Comparison of ENCODE assay signal across 8 mouse cellular contexts in the genomic region with DNA sequence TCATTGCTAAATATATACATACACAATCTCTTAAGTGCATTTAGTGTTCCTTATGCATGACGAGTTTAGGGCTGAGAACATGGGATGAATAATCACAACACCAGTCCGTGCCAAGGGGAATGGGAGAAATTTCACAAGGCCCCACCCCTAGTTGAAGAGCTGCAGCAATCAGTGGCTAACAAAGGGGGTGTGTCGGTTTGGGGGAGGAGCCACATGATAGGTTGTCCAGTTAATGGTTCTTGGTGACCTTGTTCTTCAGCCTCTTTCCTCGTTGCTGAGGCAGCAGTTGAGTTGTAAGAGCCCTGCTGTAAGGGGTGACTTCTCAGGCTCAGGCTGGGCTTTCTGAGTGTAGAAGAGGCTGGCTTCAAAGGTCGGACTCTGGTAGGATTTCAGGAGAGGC. TPM values are rescaled to one million over a fixed set of nuclear protein-coding genes. Genes with fewer than 3 reads are reported as not detected.
DNase-seq lines count a peak whose midpoint lies in the region; ATAC-seq lines count a peak whose summit lies in the region.

No protein-coding gene starts in this region.

- no peak overlapping the region for H3K27ac ChIP-seq in kidney, embryonic 14.5 days (ENCODE audit: low read depth, low read length)
- H3K27ac ChIP-seq in heart, embryonic 15.5 days = peak overlapping the region; percentile 91
- H3K27ac ChIP-seq in midbrain, embryonic 15.5 days = no peak overlapping the region

- no peak overlapping the region for H3K4me2 ChIP-seq in kidney, embryonic 14.5 days (replicated peaks; ENCODE audit: low read depth, low read length)
- H3K4me2 ChIP-seq in heart, embryonic 15.5 days = peak overlapping the region; percentile 86
- peak overlapping the region; percentile 79; the same call in 1 of the 2 replicates for H3K4me2 ChIP-seq in midbrain, embryonic 15.5 days

- H3K4me3 ChIP-seq in kidney, embryonic 14.5 days (ENCODE audit: low read length) = no peak overlapping the region
- peak overlapping the region; percentile 92 for H3K4me3 ChIP-seq in heart, embryonic 15.5 days
- no peak overlapping the region; the same call in 1 of the 2 replicates for H3K4me3 ChIP-seq in midbrain, embryonic 15.5 days

- no peaks in the 10 kb centered on the region for H3K9me3 ChIP-seq in kidney, embryonic 14.5 days (ENCODE audit: control insufficient read depth, low read length)
- H3K9me3 ChIP-seq in heart, embryonic 15.5 days (replicated peaks) = no peaks in the 10 kb centered on the region
- no peaks in the 10 kb centered on the region for H3K9me3 ChIP-seq in midbrain, embryonic 15.5 days

- H3K36me3 ChIP-seq in kidney, embryonic 14.5 days (ENCODE audit: control insufficient read depth, insufficient read depth, low read length) = peaks cover 21% of the 10 kb centered on the region
- H3K36me3 ChIP-seq in heart, embryonic 15.5 days = peaks cover 17% of the 10 kb centered on the region
- H3K36me3 ChIP-seq in midbrain, embryonic 15.5 days (replicated peaks) = 0 out of 2 replicates have a peak, but pooled peaks cover 3% of the 10 kb centered on the region

- peak; percentile 95 for DNase-seq in kidney, adult 11 months
- peak; percentile 85 for DNase-seq in adipocyte (ENCODE audit: low spot score)
- DNase-seq in kidney, postnatal 25 days = peak; percentile 93 to 95
- DNase-seq in layer of hippocampus, adult 18-20 months (ENCODE audit: low spot score in 2 of 2) = no peak

- no peak for ATAC-seq in kidney, embryonic 14.5 days (ENCODE audit: low FRiP score, low TSS enrichment)
- no peak for ATAC-seq in heart, embryonic 15.5 days (replicated peaks; ENCODE audit: insufficient number of reproducible peaks, insufficient read depth, low FRiP score, low read depth)
- ATAC-seq in midbrain, embryonic 15.5 days (replicated peaks) = no peak
- ATAC-seq in frontal cortex, adult (ENCODE audit: low TSS enrichment) = no peak

- WGBS in kidney, embryonic 14.5 days = 30% methylated on average over 5 of the region's 5 CpGs
- WGBS in heart, embryonic 15.5 days = 27% methylated on average over 5 of the region's 5 CpGs
- WGBS in midbrain, embryonic 15.5 days = 49% methylated on average over 5 of the region's 5 CpGs

- peaks cover 17% of the 10 kb centered on the region for H3K4me1 ChIP-seq in kidney, embryonic 14.5 days (ENCODE audit: control insufficient read depth, insufficient read depth, low read length)
- peaks cover 40% of the 10 kb centered on the region for H3K4me1 ChIP-seq in heart, embryonic 15.5 days (replicated peaks)
- peaks cover 37% of the 10 kb centered on the region for H3K4me1 ChIP-seq in midbrain, embryonic 15.5 days

- no peaks in the 10 kb centered on the region for H3K27me3 ChIP-seq in kidney, embryonic 14.5 days (ENCODE audit: control insufficient read depth, insufficient read depth, low read length)
- no peaks in the 10 kb centered on the region for H3K27me3 ChIP-seq in heart, embryonic 15.5 days
- H3K27me3 ChIP-seq in midbrain, embryonic 15.5 days (replicated peaks) = no peaks in the 10 kb centered on the region

- no peak overlapping the region for H3K9ac ChIP-seq in kidney, embryonic 14.5 days (ENCODE audit: low read depth, low read length)
- no peak overlapping the region for H3K9ac ChIP-seq in heart, embryonic 15.5 days
- H3K9ac ChIP-seq in midbrain, embryonic 15.5 days = no peak overlapping the region; the same call in 1 of the 2 replicates

RNA-seq across cellular contexts. Expression of gene Sdhb, which starts 1.9 kb away (rescaled TPM):
- polyA plus RNA-seq in kidney, embryonic 14.5 days (2014; fragmentation: Nextera tagmentation; extraction: Ambion mirVana) = 442 and 499 TPM in 2 replicates
- 812 and 965 TPM in 2 replicates for polyA plus RNA-seq in heart, embryonic 15.5 days (2015; fragmentation: Nextera tagmentation; extraction: Ambion mirVana)
- polyA plus RNA-seq in midbrain, embryonic 15.5 days (2015; fragmentation: Nextera tagmentation; extraction: Ambion mirVana) = 442 and 447 TPM in 2 replicates
- total RNA-seq in layer of hippocampus, adult 18-20 months (2021) = 100 to 1,000 TPM; 183 to 190 TPM

RNA-seq across cellular contexts. Expression of gene Atp13a2, which starts 23.7 kb away (rescaled TPM):
- polyA plus RNA-seq in kidney, embryonic 14.5 days (2014; fragmentation: Nextera tagmentation; extraction: Ambion mirVana) = 26.5 and 39.5 TPM in 2 replicates
- 23.4 and 38.8 TPM in 2 replicates for polyA plus RNA-seq in heart, embryonic 15.5 days (2015; fragmentation: Nextera tagmentation; extraction: Ambion mirVana)
- polyA plus RNA-seq in midbrain, embryonic 15.5 days (2015; fragmentation: Nextera tagmentation; extraction: Ambion mirVana) = 189 and 193 TPM in 2 replicates
- 100 to 1,000 TPM; 151 to 157 TPM for total RNA-seq in layer of hippocampus, adult 18-20 months (2021)

RNA-seq across cellular contexts. Expression of gene Mfap2, which starts 47.3 kb away (rescaled TPM):
- 412 and 476 TPM in 2 replicates for polyA plus RNA-seq in kidney, embryonic 14.5 days (2014; fragmentation: Nextera tagmentation; extraction: Ambion mirVana)
- 237 and 341 TPM in 2 replicates for polyA plus RNA-seq in heart, embryonic 15.5 days (2015; fragmentation: Nextera tagmentation; extraction: Ambion mirVana)
- 153 and 181 TPM in 2 replicates for polyA plus RNA-seq in midbrain, embryonic 15.5 days (2015; fragmentation: Nextera tagmentation; extraction: Ambion mirVana)
- 1 to 10 TPM; 3.4 to 4.5 TPM for total RNA-seq in layer of hippocampus, adult 18-20 months (2021)

RNA-seq across cellular contexts. Expression of gene Padi2, which starts 56.8 kb away (rescaled TPM):
- 13.9 and 22.6 TPM in 2 replicates for polyA plus RNA-seq in kidney, embryonic 14.5 days (2014; fragmentation: Nextera tagmentation; extraction: Ambion mirVana)
- polyA plus RNA-seq in heart, embryonic 15.5 days (2015; fragmentation: Nextera tagmentation; extraction: Ambion mirVana) = 1.2 and 3.1 TPM in 2 replicates
- 1.2 and 1.4 TPM in 2 replicates for polyA plus RNA-seq in midbrain, embryonic 15.5 days (2015; fragmentation: Nextera tagmentation; extraction: Ambion mirVana)
- total RNA-seq in layer of hippocampus, adult 18-20 months (2021) = 10 to 100 TPM; 25.0 to 27.3 TPM

Comparison
In these comparisons a context has a peak if more than half of its experiments do, and no peak if none do; other contexts are left out.
1. DNase-seq: peak in kidney, adult 11 months (single experiment), adipocyte (single experiment) and kidney, postnatal 25 days (2 of 2); none in layer of hippocampus, adult 18-20 months (0 of 2).